Comparison of ENCODE assay signal across 25 mouse cellular contexts in the genomic region with DNA sequence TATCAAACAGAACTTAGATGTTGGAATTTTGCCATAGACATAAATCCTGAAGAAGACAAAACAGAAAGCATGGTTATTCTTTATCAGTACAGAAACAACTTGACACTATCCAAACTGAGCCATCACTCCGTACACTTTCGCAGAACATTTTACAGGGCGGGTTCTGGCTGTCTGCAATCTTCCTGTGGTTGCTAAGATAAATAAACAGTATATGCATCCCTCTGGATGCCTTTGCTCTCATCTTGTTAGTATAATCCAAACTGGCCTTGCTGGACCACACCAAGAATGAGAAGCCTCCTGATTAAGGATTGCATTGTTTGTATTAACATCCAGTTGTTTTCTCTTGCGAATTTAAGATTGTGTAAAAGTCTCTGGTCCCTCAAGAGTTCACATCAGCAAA. TPM values are rescaled to one million over a fixed set of nuclear protein-coding genes. Genes with fewer than 3 reads are reported as not detected.
DNase-seq lines count a peak whose midpoint lies in the region; ATAC-seq and TF ChIP-seq lines count a peak whose summit lies in the region.
"Had no signal": no experiment of that assay in that cellular context is flagged by ENCODE, and none has a peak within 500 bp of the region (broad histone marks: within the 10 kb centered on the region; RNA-seq: fewer than 3 reads in every experiment).

No protein-coding gene starts in this region.

- TF ChIP-seq CTCF in liver, adult 2 months (IDR thresholded peaks at IDR 0.05; ENCODE audit: low read depth, low read length): no peak

- H3K27me3 ChIP-seq in embryonic facial prominence, embryonic 14.5 days (replicated peaks; ENCODE audit: control insufficient read depth, insufficient read depth, low read length): no peaks in the 10 kb centered on the region
- no peaks in the 10 kb centered on the region for H3K27me3 ChIP-seq in embryonic facial prominence, embryonic 10.5 days (replicated peaks; ENCODE audit: low read depth, poor library complexity, severe bottlenecking)
- H3K27me3 ChIP-seq in liver, adult 2 months (ENCODE audit: control insufficient read depth, insufficient read depth, low read length): no peaks in the 10 kb centered on the region
- no peaks in the 10 kb centered on the region for H3K27me3 ChIP-seq in intestine, embryonic 15.5 days (replicated peaks)
- H3K27me3 ChIP-seq: embryonic facial prominence, embryonic 12.5 days; forebrain, embryonic 15.5 days; heart, embryonic 12.5 days; hindbrain, embryonic 13.5 days; megakaryocyte, embryonic 14.5 days; midbrain, embryonic 13.5 days; neural tube, embryonic 12.5 days had no signal

- H3K9ac ChIP-seq in embryonic facial prominence, embryonic 14.5 days (ENCODE audit: low read depth, low read length): no peak overlapping the region
- H3K9ac ChIP-seq in liver, adult 2 months (ENCODE audit: low read depth, low read length): no peak overlapping the region
- no peak overlapping the region for H3K9ac ChIP-seq in intestine, embryonic 15.5 days
- H3K9ac ChIP-seq: embryonic facial prominence, embryonic 12.5 days; forebrain, embryonic 15.5 days; heart, embryonic 12.5 days; hindbrain, embryonic 13.5 days; liver, postnatal 0 days; midbrain, embryonic 13.5 days; neural tube, embryonic 12.5 days had no signal

- no peak overlapping the region for H3K4me3 ChIP-seq in embryonic facial prominence, embryonic 14.5 days (ENCODE audit: low read depth, low read length)
- no peak overlapping the region for H3K4me3 ChIP-seq in embryonic facial prominence, embryonic 10.5 days
- H3K4me3 ChIP-seq in liver, adult 2 months (ENCODE audit: insufficient read depth, low read depth, low read length): no peak overlapping the region
- no peak overlapping the region for H3K4me3 ChIP-seq in intestine, embryonic 15.5 days (replicated peaks)
- H3K4me3 ChIP-seq: embryonic facial prominence, embryonic 12.5 days; forebrain, embryonic 15.5 days; heart, embryonic 12.5 days; hindbrain, embryonic 13.5 days; limb, embryonic 10.5 days; megakaryocyte, embryonic 14.5 days; midbrain, embryonic 13.5 days; neural tube, embryonic 12.5 days had no signal

- no peak overlapping the region for H3K4me2 ChIP-seq in embryonic facial prominence, embryonic 14.5 days (ENCODE audit: low read depth, low read length)
- H3K4me2 ChIP-seq in intestine, embryonic 15.5 days (replicated peaks): no peak overlapping the region
- H3K4me2 ChIP-seq: embryonic facial prominence, embryonic 12.5 days; forebrain, embryonic 15.5 days; heart, embryonic 12.5 days; hindbrain, embryonic 13.5 days; liver, embryonic 11.5 days; midbrain, embryonic 13.5 days; neural tube, embryonic 12.5 days had no signal

- peak; percentile 44 for DNase-seq in embryonic facial prominence, embryonic 14.5 days (ENCODE audit: low spot score)
- DNase-seq in embryonic facial prominence, embryonic 10.5 days (ENCODE audit: low spot score): no peak
- peak; percentile 6 for DNase-seq in liver, adult 2 months (ENCODE audit: extremely low read depth, low read depth, low spot score)
- no peak for DNase-seq in liver
- peak; percentile 27 for DNase-seq in yolk sac, embryonic 10.5 days (ENCODE audit: low spot score)
- DNase-seq in T-cell, adult 2 months (ENCODE audit: low spot score): no peak
- DNase-seq: adrenal gland, postnatal 25 days; cerebellum, adult 9-10 months; gastrocnemius, postnatal 14 days; heart, postnatal 36 days; kidney, adult 11 months; liver, postnatal 0 days; right cerebral cortex, postnatal 14 days; thymus, postnatal 25 days had no signal

- WGBS in embryonic facial prominence, embryonic 14.5 days: 69% methylated on average over 4 of the region's 4 CpGs
- 79% methylated on average over 4 of the region's 4 CpGs for WGBS in embryonic facial prominence, embryonic 10.5 days
- 77% methylated on average over 4 of the region's 4 CpGs for WGBS in liver, adult 2 months
- 41% methylated on average over 4 of the region's 4 CpGs for WGBS in intestine, embryonic 15.5 days

- TF ChIP-seq POLR2A in liver, adult 2 months (IDR thresholded peaks at IDR 0.05; ENCODE audit: extremely low read depth, insufficient read depth, low read length): no peak

- no peak overlapping the region; the same call in 1 of the 2 replicates for H3K27ac ChIP-seq in embryonic facial prominence, embryonic 14.5 days (replicated peaks; ENCODE audit: low read depth, low read length)
- no peak overlapping the region for H3K27ac ChIP-seq in embryonic facial prominence, embryonic 10.5 days (replicated peaks)
- H3K27ac ChIP-seq in liver, adult 2 months (replicated peaks; ENCODE audit: insufficient read depth, low read depth, low read length): no peak overlapping the region
- 0 out of 2 replicates have a peak overlapping the region, but pooled peaks have one; percentile 13 for H3K27ac ChIP-seq in intestine, embryonic 15.5 days
- H3K27ac ChIP-seq: forebrain, embryonic 15.5 days; hindbrain, embryonic 13.5 days; limb, embryonic 10.5 days; midbrain, embryonic 13.5 days; neural tube, embryonic 12.5 days had no signal

- no peak for ATAC-seq in embryonic facial prominence, embryonic 14.5 days (ENCODE audit: low read depth)
- ATAC-seq in intestine, embryonic 15.5 days: peak; percentile 36; the same call in 1 of the 2 replicates
- ATAC-seq: forebrain, embryonic 15.5 days; liver, postnatal 0 days; midbrain, embryonic 13.5 days had no signal

- H3K9me3 ChIP-seq in embryonic facial prominence, embryonic 14.5 days (ENCODE audit: control insufficient read depth, low read length): no peaks in the 10 kb centered on the region
- H3K9me3 ChIP-seq in embryonic facial prominence, embryonic 10.5 days: no peaks in the 10 kb centered on the region
- H3K9me3 ChIP-seq in intestine, embryonic 15.5 days: no peaks in the 10 kb centered on the region
- H3K9me3 ChIP-seq: embryonic facial prominence, embryonic 12.5 days; forebrain, embryonic 15.5 days; heart, embryonic 12.5 days; hindbrain, embryonic 13.5 days; limb, embryonic 10.5 days; midbrain, embryonic 13.5 days; neural tube, embryonic 12.5 days had no signal

- H3K79me2 ChIP-seq in liver, adult 2 months (ENCODE audit: control insufficient read depth, insufficient read depth, low read length): no peaks in the 10 kb centered on the region

- peaks cover 8% of the 10 kb centered on the region; the same call in 1 of the 2 replicates for H3K4me1 ChIP-seq in embryonic facial prominence, embryonic 14.5 days (ENCODE audit: control insufficient read depth, insufficient read depth, low read length)
- H3K4me1 ChIP-seq in embryonic facial prominence, embryonic 10.5 days: 0 out of 2 replicates have a peak, but pooled peaks cover 2% of the 10 kb centered on the region
- no peaks in the 10 kb centered on the region for H3K4me1 ChIP-seq in liver, adult 2 months (ENCODE audit: control insufficient read depth, insufficient read depth, low read length)
- 0 out of 2 replicates have a peak, but pooled peaks cover 2% of the 10 kb centered on the region for H3K4me1 ChIP-seq in intestine, embryonic 15.5 days (replicated peaks)
- H3K4me1 ChIP-seq: embryonic facial prominence, embryonic 12.5 days; forebrain, embryonic 15.5 days; heart, embryonic 12.5 days; hindbrain, embryonic 13.5 days; megakaryocyte, embryonic 14.5 days; midbrain, embryonic 13.5 days; neural tube, embryonic 12.5 days had no signal

- no peaks in the 10 kb centered on the region for H3K36me3 ChIP-seq in embryonic facial prominence, embryonic 14.5 days (ENCODE audit: control insufficient read depth, insufficient read depth, low read length)
- no peaks in the 10 kb centered on the region for H3K36me3 ChIP-seq in embryonic facial prominence, embryonic 10.5 days (replicated peaks)
- H3K36me3 ChIP-seq in liver, adult 2 months (ENCODE audit: control insufficient read depth, insufficient read depth, low read length): no peaks in the 10 kb centered on the region
- no peaks in the 10 kb centered on the region for H3K36me3 ChIP-seq in intestine, embryonic 15.5 days
- H3K36me3 ChIP-seq: embryonic facial prominence, embryonic 12.5 days; forebrain, embryonic 15.5 days; heart, embryonic 12.5 days; hindbrain, embryonic 13.5 days; limb, embryonic 10.5 days; midbrain, embryonic 13.5 days; neural tube, embryonic 12.5 days had no signal

RNA-seq across cellular contexts. Expression of a gene that starts 29.2 kb away (rescaled TPM):
- 568 and 584 TPM in 2 replicates for polyA plus RNA-seq in embryonic facial prominence, embryonic 14.5 days (2014; fragmentation: Nextera tagmentation; extraction: Ambion mirVana)
- 18.8 and 33.3 TPM in 2 replicates for polyA plus RNA-seq in embryonic facial prominence, embryonic 10.5 days (2016; fragmentation: Nextera tagmentation; extraction: Ambion mirVana)
- total RNA-seq in liver, adult 2 months (2014; rRNA removed): 8.1 and 10.2 TPM in 2 replicates
- 2.4 and 3.4 TPM in 2 replicates for polyA plus RNA-seq in liver, adult 2 months (2012; rRNA removed)
- polyA plus RNA-seq in intestine, embryonic 15.5 days (2015; fragmentation: Nextera tagmentation; extraction: Ambion mirVana): 233 and 290 TPM in 2 replicates
- total RNA-seq: monocyte, adult 5-6 weeks had no signal

RNA-seq across cellular contexts. Expression of a gene that starts 56.3 kb away (rescaled TPM):
- polyA plus RNA-seq in embryonic facial prominence, embryonic 14.5 days (2014; fragmentation: Nextera tagmentation; extraction: Ambion mirVana): 710 and 776 TPM in 2 replicates
- polyA plus RNA-seq in embryonic facial prominence, embryonic 10.5 days (2016; fragmentation: Nextera tagmentation; extraction: Ambion mirVana): 2.7 and 4.9 TPM in 2 replicates
- total RNA-seq in liver, adult 2 months (2014; rRNA removed): 182 and 187 TPM in 2 replicates
- 78.1 and 90.9 TPM in 2 replicates for polyA plus RNA-seq in liver, adult 2 months (2012; rRNA removed)
- polyA plus RNA-seq in intestine, embryonic 15.5 days (2015; fragmentation: Nextera tagmentation; extraction: Ambion mirVana): 413 and 497 TPM in 2 replicates
- total RNA-seq: monocyte, adult 5-6 weeks had no signal

Comparison
In these comparisons a context has a peak if more than half of its experiments do, and no peak if none do; other contexts are left out.
1. DNase-seq: peak in embryonic facial prominence, embryonic 14.5 days (single experiment), liver, adult 2 months (single experiment) and yolk sac, embryonic 10.5 days (single experiment); none in embryonic facial prominence, embryonic 10.5 days (single experiment), liver (single experiment) and T-cell, adult 2 months (single experiment).
2. RNA of a gene that starts 56.3 kb away (polyA plus RNA-seq): 710 to 776 TPM in embryonic facial prominence, embryonic 14.5 days, 413 to 497 TPM in intestine, embryonic 15.5 days and 78.1 to 90.9 TPM in liver, adult 2 months; 2.7 to 4.9 TPM in embryonic facial prominence, embryonic 10.5 days; every median in the first group is over 10 times any median in the second.